Mouse (Mus musculus) midbrain, embryonic 11.5 days (tissue): ENCODE measurements at regions not wholly inside any gene's neighbourhood (a gene's known extent, or its start where the extent isn't known, plus 50 kb on each side); places are given as distances from the start of the nearest gene placed in this dataset.
"Not testable (repeated sequence)": the region's sequence is repeated elsewhere in the genome, so short reads cannot be mapped to it uniquely, and the experiment has no call there.

Experiments used
- ATAC-seq: fragments of 200-750 bp; cut with Nextera tagmentation; 2 replicates; pipeline ENCODE4 v1.8.0; 2017; ENCODE audit warnings: moderate TSS enrichment, moderate library complexity; ENCODE audit not compliant: low FRiP score
- DNase-seq: peaks from one replicate; pipeline ENCODE4 v3.0.0; 2015; ENCODE audit warnings: low spot score; ENCODE audit errors: missing footprints
- H3K27ac ChIP-seq: fragments of 300-500 bp; sonication (generic); 2 replicates; pipeline ENCODE4 v1.5.1; 2014; ENCODE audit warnings: low read depth, low read length
- H3K27me3 ChIP-seq: fragments of 300-500 bp; sonication (generic); 2 replicates; pipeline ENCODE4 v1.6.1; 2014; ENCODE audit warnings: mild to moderate bottlenecking, low read length, moderate library complexity, mixed read lengths; ENCODE audit not compliant: control insufficient read depth, insufficient read depth
- H3K36me3 ChIP-seq: fragments of 300-500 bp; sonication (generic); 2 replicates; pipeline ENCODE4 v1.6.1; 2014; ENCODE audit warnings: mild to moderate bottlenecking, low read length, moderate library complexity, mixed read lengths; ENCODE audit not compliant: control insufficient read depth, insufficient read depth
- H3K4me1 ChIP-seq: fragments of 300-500 bp; sonication (generic); 2 replicates; pipeline ENCODE4 v1.6.1; 2014; ENCODE audit warnings: low read length; ENCODE audit not compliant: control insufficient read depth, insufficient read depth
- H3K4me2 ChIP-seq: fragments of 300-500 bp; sonication (generic); 2 replicates; pipeline ENCODE4 v1.6.1; 2014; ENCODE audit warnings: mild to moderate bottlenecking, moderate library complexity
- H3K4me3 ChIP-seq: fragments of 300-500 bp; sonication (generic); 2 replicates; pipeline ENCODE4 v1.5.1; 2014; ENCODE audit warnings: low read depth, low read length
- H3K9ac ChIP-seq: fragments of 300-500 bp; sonication (generic); 2 replicates; pipeline ENCODE4 v1.6.1; 2014; ENCODE audit warnings: low read length
- H3K9me3 ChIP-seq: fragments of 300-500 bp; sonication (generic); 2 replicates; pipeline ENCODE4 v1.6.1; 2016; ENCODE audit warnings: low read length; ENCODE audit not compliant: control insufficient read depth
- WGBS: fragments of 180-500 bp; shearing (Covaris S2); extraction: QIAGEN DNeasy Blood & Tissue Kit; methylation state at CpG from one replicate; pipeline ENCODE4 v1.1.7; 2014; 5-methylcytosine and 5-hydroxymethylcytosine counted together

DNA sequence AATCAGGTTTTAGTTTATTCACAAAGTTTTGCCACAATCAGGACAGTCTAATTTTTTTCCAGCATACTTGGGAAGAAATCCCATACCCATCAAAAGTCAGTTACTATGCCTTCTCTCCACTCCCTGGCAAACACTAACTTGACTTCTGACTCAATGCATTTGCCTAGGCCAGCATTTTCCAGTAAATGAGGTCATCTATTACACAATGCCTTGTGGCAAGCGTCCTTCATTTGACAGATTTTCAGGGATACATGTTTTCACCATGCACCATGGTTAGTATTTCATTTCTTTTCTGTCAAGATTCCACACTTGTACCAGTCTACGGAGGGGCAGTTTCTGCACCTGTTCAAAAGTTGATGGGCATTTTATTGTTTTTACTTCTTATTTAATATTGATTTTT lies 88.4 kb upstream of the Slc2a12 start:
- H3K4me3 ChIP-seq, H3K4me1 ChIP-seq, H3K4me2 ChIP-seq, H3K9ac ChIP-seq, ATAC-seq, H3K36me3 ChIP-seq, H3K27ac ChIP-seq, DNase-seq, H3K9me3 ChIP-seq, H3K27me3 ChIP-seq: not testable (repeated sequence)
- WGBS, result 80% methylated on average over 2 of the region's 2 CpGs

DNA sequence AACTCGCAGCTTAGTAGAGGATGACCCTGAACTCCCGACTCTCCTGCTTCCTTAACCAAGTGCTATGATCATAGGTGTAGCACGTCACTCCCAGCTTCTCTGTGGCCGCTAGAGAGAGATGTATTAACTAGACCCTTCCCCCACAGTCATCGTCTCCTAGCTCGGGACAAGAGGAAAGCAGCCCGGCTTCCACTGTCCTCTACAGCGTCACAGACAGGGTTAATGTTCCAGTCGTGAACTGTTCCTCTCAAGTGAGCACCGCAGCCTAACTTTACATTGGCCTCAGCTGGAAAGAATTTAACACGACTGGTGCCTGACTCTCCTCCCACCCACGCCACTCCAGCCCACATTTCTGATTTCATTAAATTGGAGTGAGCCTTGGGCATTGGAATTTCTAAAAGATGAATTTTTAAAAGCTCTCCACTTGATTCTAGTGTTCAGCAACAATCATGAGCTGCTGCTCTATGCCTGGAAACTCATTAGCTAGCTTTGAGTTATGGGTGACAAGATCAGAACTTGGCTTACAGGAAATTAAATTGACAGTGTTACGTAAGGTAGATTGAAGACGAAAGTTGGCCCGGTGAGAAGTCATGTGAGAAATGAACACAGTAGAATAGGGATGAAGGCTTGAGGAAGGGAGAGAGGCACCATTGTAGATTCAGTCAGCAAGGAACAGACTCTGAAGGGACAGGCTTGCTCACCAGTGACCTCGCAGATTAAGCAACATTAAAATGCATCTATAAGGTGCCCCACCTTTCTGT lies 75.4 kb upstream of the Slc2a12 start:
- H3K9me3 ChIP-seq, H3K9ac ChIP-seq, H3K4me1 ChIP-seq, H3K4me3 ChIP-seq, H3K27ac ChIP-seq, DNase-seq, H3K4me2 ChIP-seq, H3K36me3 ChIP-seq, H3K27me3 ChIP-seq, ATAC-seq: not testable (repeated sequence)
- 79% methylated on average over 14 of the region's 16 CpGs for WGBS

- not testable (repeated sequence) for DNase-seq, H3K9ac ChIP-seq, H3K36me3 ChIP-seq, H3K9me3 ChIP-seq, H3K4me3 ChIP-seq, ATAC-seq, H3K27ac ChIP-seq, H3K4me1 ChIP-seq, H3K27me3 ChIP-seq, H3K4me2 ChIP-seq
- WGBS, result 88% methylated on average over 4 of the region's 4 CpGs
These were observed 70.8 kb upstream of the Slc2a12 start for GRCm38 (mm10) chr10:22574048-22574447.

DNA sequence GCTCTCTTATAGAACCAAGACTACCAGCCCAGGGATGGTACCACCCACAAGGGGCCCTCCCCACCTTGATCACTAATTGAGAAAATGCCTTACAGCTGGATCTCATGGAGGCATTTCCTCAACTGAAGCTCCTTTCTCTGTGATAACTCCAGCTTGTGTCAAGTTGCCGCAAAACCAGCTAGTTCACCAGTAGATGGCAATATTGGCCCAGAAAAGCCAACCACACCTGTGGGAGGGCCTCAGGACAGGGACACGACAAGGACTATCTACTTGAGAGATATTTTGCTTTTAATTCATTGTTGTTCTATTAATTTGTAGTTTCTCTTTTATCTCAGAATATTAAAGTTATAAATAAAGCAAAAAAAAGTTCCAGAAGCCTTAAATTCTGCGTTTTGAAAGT lies 65.4 kb upstream of the Slc2a12 start:
- H3K27me3 ChIP-seq, H3K27ac ChIP-seq, H3K4me3 ChIP-seq, H3K4me1 ChIP-seq, H3K36me3 ChIP-seq, H3K9ac ChIP-seq, H3K4me2 ChIP-seq, H3K9me3 ChIP-seq: not testable (repeated sequence)
- WGBS, result 12% methylated on average over 3 of the region's 3 CpGs
- ATAC-seq, result peak; percentile 78
- DNase-seq, result peak; percentile 94

- H3K27ac ChIP-seq, H3K4me3 ChIP-seq, H3K27me3 ChIP-seq, H3K36me3 ChIP-seq, ATAC-seq, H3K4me2 ChIP-seq, H3K4me1 ChIP-seq, DNase-seq, H3K9me3 ChIP-seq, H3K9ac ChIP-seq: not testable (repeated sequence)
- 83% methylated on average over 9 of the region's 9 CpGs for WGBS
These were observed 63.5 kb upstream of the Slc2a12 start for GRCm38 (mm10) chr10:22581300-22581699.

DNA sequence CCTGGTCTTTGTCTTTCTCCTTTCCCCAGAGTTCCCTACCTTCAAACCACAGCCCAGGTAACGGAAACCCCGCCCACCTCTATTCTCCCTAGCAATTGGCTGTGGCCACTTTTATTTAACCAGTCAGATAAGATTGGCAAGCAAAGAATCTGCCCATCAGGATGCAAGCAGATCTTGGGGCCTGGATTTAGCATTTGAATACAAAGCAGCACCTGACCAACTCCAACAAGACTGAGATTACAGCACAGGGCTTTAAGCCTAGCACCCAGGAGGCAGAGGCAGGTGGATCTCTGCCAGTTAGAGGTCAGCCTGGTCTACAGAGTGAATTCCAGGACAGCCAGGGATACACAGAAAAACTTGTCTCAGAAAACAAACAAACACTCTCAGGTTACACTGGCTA lies 61.5 kb upstream of the Slc2a12 start:
- H3K4me2 ChIP-seq, H3K4me1 ChIP-seq, H3K27ac ChIP-seq, DNase-seq, H3K4me3 ChIP-seq, H3K36me3 ChIP-seq, H3K9ac ChIP-seq, H3K27me3 ChIP-seq, ATAC-seq, H3K9me3 ChIP-seq: not testable (repeated sequence)
- WGBS, result 78% methylated on average over 2 of the region's 2 CpGs

DNA sequence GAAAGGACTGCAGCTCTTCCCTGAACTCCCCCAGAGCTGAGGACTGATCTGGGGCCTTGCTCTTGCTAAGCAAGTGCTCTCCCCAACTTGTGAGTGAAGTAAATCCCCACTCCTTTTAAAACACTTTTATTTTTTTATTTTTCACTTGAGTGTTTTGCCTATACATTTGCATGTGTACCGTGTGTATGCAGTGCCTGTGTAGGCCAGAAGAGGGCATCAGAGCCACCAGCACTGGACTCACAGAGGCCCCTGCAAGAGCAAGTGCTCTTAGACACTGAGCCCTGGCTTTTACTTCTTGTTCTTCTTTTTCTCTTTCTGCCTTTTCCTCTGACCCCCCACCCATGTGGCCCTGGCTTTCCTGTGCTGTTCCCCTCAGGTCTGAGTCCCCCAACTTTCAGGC lies 56.2 kb upstream of the Slc2a12 start:
- not testable (repeated sequence) for H3K9me3 ChIP-seq, H3K36me3 ChIP-seq, H3K4me1 ChIP-seq, H3K27me3 ChIP-seq, H3K27ac ChIP-seq, H3K4me2 ChIP-seq, H3K9ac ChIP-seq, ATAC-seq, H3K4me3 ChIP-seq
- 87% methylated on average over 1 of the region's 1 CpGs for WGBS
- peak; percentile 80 for DNase-seq

DNA sequence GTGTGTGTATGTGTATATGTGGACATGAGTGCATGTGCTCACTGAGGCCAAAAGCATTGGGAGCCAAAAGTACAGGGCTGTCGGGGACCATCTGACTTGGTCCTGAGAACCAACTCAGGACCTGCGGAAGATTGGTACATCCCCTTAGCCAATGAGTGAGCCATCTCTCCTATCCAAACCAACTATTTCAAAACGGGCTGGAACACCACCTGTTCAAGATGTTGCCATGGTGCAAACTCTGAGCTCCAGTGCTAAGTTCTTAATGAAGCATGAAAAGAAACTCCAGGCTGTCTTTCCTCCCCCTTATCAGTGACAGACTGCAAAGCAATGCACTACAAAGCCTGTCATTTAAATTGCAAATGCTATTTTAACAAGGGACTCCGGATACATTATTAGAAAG lies 53.1 kb upstream of the Slc2a12 start:
- WGBS, result 26% methylated on average over 4 of the region's 4 CpGs

GRCm38 (mm10) chr10:22592189-22592603 lies 52.6 kb upstream of the Slc2a12 start:
- 22% methylated on average over 4 of the region's 4 CpGs for WGBS
- DNase-seq (peak; percentile 81), ATAC-seq (peak; percentile 85)
- H3K9ac ChIP-seq, H3K4me1 ChIP-seq, H3K27me3 ChIP-seq, H3K27ac ChIP-seq, H3K36me3 ChIP-seq, H3K4me3 ChIP-seq, H3K4me2 ChIP-seq, H3K9me3 ChIP-seq: not testable (repeated sequence)

More for the DNA sequence above, 53.1 kb upstream of the Slc2a12 start:
- H3K4me1 ChIP-seq, H3K4me2 ChIP-seq, DNase-seq, H3K36me3 ChIP-seq, H3K4me3 ChIP-seq, H3K27ac ChIP-seq, H3K9me3 ChIP-seq, H3K27me3 ChIP-seq, H3K9ac ChIP-seq: not testable (repeated sequence)
- ATAC-seq, result peak; percentile 89
